Mouse (Mus musculus) MEL (cell line): ENCODE results near the gene Tjp2. TPM values are rescaled to one million over a fixed set of nuclear protein-coding genes. Genes with fewer than 3 reads are reported as not detected.

Source experiments
- DNase-seq: peaks from one replicate; pipeline ENCODE4 v3.0.0; 2011; ENCODE audit warnings: low read depth, low spot score
- H3K27ac ChIP-seq: 2 replicates; pipeline ENCODE4 v1.5.1; 2012; ENCODE audit warnings: low read depth, mild to moderate bottlenecking, control low read depth, low read length, moderate library complexity; ENCODE audit not compliant: control insufficient read depth
- H3K27me3 ChIP-seq, 2 experiments: fragments of 150-350 bp in 1 of 2; sonication (generic) in 1 of 2; 2 replicates each; pipeline ENCODE4 v1.6.1; 2012; ENCODE audit warnings: low read length in 2 of 2, mild to moderate bottlenecking in 2 of 2, improper control_type of control experiment in 1 of 2, moderate library complexity in 1 of 2; ENCODE audit not compliant: insufficient read depth in 2 of 2, control insufficient read depth in 1 of 2
- H3K36me3 ChIP-seq, 2 experiments: 2 replicates each; pipeline ENCODE4 v1.6.1; 2012 to 2014; ENCODE audit warnings: low read length in 2 of 2, improper control_type of control experiment in 1 of 2, inconsistent platforms in 1 of 2, mild to moderate bottlenecking in 1 of 2; ENCODE audit not compliant: insufficient read depth in 2 of 2, control insufficient read depth in 1 of 2
- H3K4me1 ChIP-seq, 2 experiments: fragments of 150-350 bp in 1 of 2; sonication (generic) in 1 of 2; 2 replicates each; pipeline ENCODE4 v1.6.1; 2012; ENCODE audit warnings: low read length in 2 of 2, improper control_type of control experiment in 1 of 2, mild to moderate bottlenecking in 1 of 2; ENCODE audit not compliant: insufficient read depth in 2 of 2, control insufficient read depth in 1 of 2
- H3K4me3 ChIP-seq, 2 experiments: fragments of 150-350 bp in 1 of 2; sonication (generic) in 1 of 2; 2 replicates each; pipeline ENCODE4 v1.5.1; 2012; ENCODE audit warnings: low read depth in 2 of 2, low read length in 2 of 2, mild to moderate bottlenecking in 2 of 2, moderate library complexity in 2 of 2, control low read depth in 1 of 2, improper control_type of control experiment in 1 of 2; ENCODE audit not compliant: control insufficient read depth in 1 of 2, insufficient read depth in 1 of 2
- H3K79me2 ChIP-seq: 2 replicates; pipeline ENCODE4 v1.6.1; 2012; ENCODE audit warnings: mild to moderate bottlenecking, low read length, moderate library complexity; ENCODE audit not compliant: control insufficient read depth, poor library complexity, insufficient read depth
- H3K9ac ChIP-seq: 2 replicates; pipeline ENCODE4 v1.6.1; 2012; ENCODE audit warnings: low read depth, mild to moderate bottlenecking, control low read depth, low read length, moderate library complexity; ENCODE audit not compliant: control insufficient read depth, poor library complexity, severe bottlenecking
- H3K9me3 ChIP-seq: fragments of 150-350 bp; sonication (generic); replicated peaks from 2 replicates; pipeline ENCODE4 v1.6.1; 2012; ENCODE audit warnings: mild to moderate bottlenecking, low read length, improper control_type of control experiment, moderate library complexity; ENCODE audit not compliant: insufficient read depth
- CHD2 ChIP-seq: IDR thresholded peaks from 2 replicates; pipeline ENCODE4 v1.6.1; 2011; ENCODE audit warnings: low read length, improper control_type of control experiment
- CTCF ChIP-seq, 3 experiments: IDR thresholded peaks in 2 of 3; conservative IDR thresholded peaks in 1 of 3; 2 replicates each; pipeline ENCODE4 v1.5.1; 2011 to 2012; ENCODE audit warnings: low read length in 3 of 3, low read depth in 2 of 3, mild to moderate bottlenecking in 2 of 3, improper control_type of control experiment in 1 of 3, inconsistent platforms in 1 of 3, mixed read lengths in 1 of 3, moderate library complexity in 1 of 3; ENCODE audit not compliant: control insufficient read depth in 1 of 3, insufficient read depth in 1 of 3, poor library complexity in 1 of 3, severe bottlenecking in 1 of 3
- ELF1 ChIP-seq: IDR thresholded peaks from 2 replicates; pipeline ENCODE4 v1.6.1; 2014; ENCODE audit warnings: low read depth, mild to moderate bottlenecking, inconsistent platforms, low read length, improper control_type of control experiment, moderate library complexity
- GATA1 ChIP-seq: IDR thresholded peaks from 2 replicates; pipeline ENCODE4 v1.6.1; 2011; ENCODE audit warnings: low read depth, low read length, improper control_type of control experiment
- HCFC1 ChIP-seq: IDR thresholded peaks from 2 replicates; pipeline ENCODE4 v1.6.1; 2012; ENCODE audit warnings: low read depth, mild to moderate bottlenecking, inconsistent platforms, low read length, improper control_type of control experiment, moderate library complexity
- JUND ChIP-seq: IDR thresholded peaks from 2 replicates; pipeline ENCODE4 v1.6.1; 2011; ENCODE audit warnings: low read depth, mild to moderate bottlenecking, improper control_type of control experiment, low read length
- MAFK ChIP-seq: IDR thresholded peaks from 2 replicates; pipeline ENCODE4 v1.6.1; 2011; ENCODE audit warnings: low read depth, mild to moderate bottlenecking, low read length, improper control_type of control experiment, borderline replicate concordance
- MEF2A ChIP-seq: IDR thresholded peaks from 2 replicates; pipeline ENCODE4 v1.6.1; 2014; ENCODE audit warnings: low read depth, mild to moderate bottlenecking, inconsistent platforms, low read length, improper control_type of control experiment; ENCODE audit not compliant: poor library complexity, insufficient replicate concordance, severe bottlenecking; ENCODE audit errors: extremely low read depth
- MYB ChIP-seq: IDR thresholded peaks from 2 replicates; pipeline ENCODE4 v1.6.1; 2011; ENCODE audit warnings: mild to moderate bottlenecking, low read depth, low read length, improper control_type of control experiment
- MYC ChIP-seq: IDR thresholded peaks from 2 replicates; pipeline ENCODE4 v1.6.1; 2011; ENCODE audit warnings: low read depth, mild to moderate bottlenecking, low read length, improper control_type of control experiment, moderate library complexity
- NELFE ChIP-seq: IDR thresholded peaks from 2 replicates; pipeline ENCODE4 v1.6.1; 2011; ENCODE audit warnings: low read depth, low read length, improper control_type of control experiment
- POLR2A ChIP-seq, 2 experiments: IDR thresholded peaks; 2 replicates each; pipeline ENCODE4 v1.6.1; 2011 to 2012; ENCODE audit warnings: low read length in 2 of 2, mild to moderate bottlenecking in 2 of 2, control low read depth in 1 of 2, improper control_type of control experiment in 1 of 2, low read depth in 1 of 2, moderate library complexity in 1 of 2; ENCODE audit not compliant: control insufficient read depth in 1 of 2, insufficient read depth in 1 of 2, poor library complexity in 1 of 2
- SIN3A ChIP-seq: IDR thresholded peaks from 2 replicates; pipeline ENCODE4 v1.6.1; 2012; ENCODE audit warnings: low read length, improper control_type of control experiment, inconsistent platforms
- TAL1 ChIP-seq: IDR thresholded peaks from 2 replicates; pipeline ENCODE4 v1.6.1; 2012; ENCODE audit warnings: mild to moderate bottlenecking, inconsistent platforms, low read length, moderate library complexity, mixed read lengths
- TBP ChIP-seq: IDR thresholded peaks from 2 replicates; pipeline ENCODE4 v1.8.0; 2011; ENCODE audit warnings: low read depth, low read length, improper control_type of control experiment
- USF1 ChIP-seq: IDR thresholded peaks from 2 replicates; pipeline ENCODE4 v1.6.1; 2014; ENCODE audit warnings: low read depth, mild to moderate bottlenecking, inconsistent platforms, low read length, improper control_type of control experiment, moderate library complexity
- ZKSCAN1 ChIP-seq: IDR thresholded peaks from 2 replicates; pipeline ENCODE4 v1.6.1; 2012; ENCODE audit warnings: low read depth, mild to moderate bottlenecking, inconsistent platforms, low read length, improper control_type of control experiment, moderate library complexity
- ZMIZ1 ChIP-seq: IDR thresholded peaks from 2 replicates; pipeline ENCODE4 v1.6.1; 2012; ENCODE audit warnings: low read depth, mild to moderate bottlenecking, inconsistent platforms, low read length, improper control_type of control experiment, moderate library complexity
- polyA plus RNA-seq, 2 experiments: library from polyadenylated mRNA; stranded (reverse) in 1 of 2; unstranded in 1 of 2; fragments of >175 nt in 1 of 2; fragments of >200 nt in 1 of 2; gene quantifications; 2 replicates each; pipeline versions ENCODE4 v1.2.1 to v1.2.4; 2012; ENCODE audit warnings: low replicate concordance in 2 of 2, low read depth in 1 of 2; ENCODE audit not compliant: insufficient read length in 2 of 2, insufficient read depth in 1 of 2, missing spikeins in 1 of 2
- total RNA-seq: library from RNA; depleted of rRNA; stranded (reverse); fragments of 300-350 nt; gene quantifications from 2 replicates; pipeline ENCODE4 v1.2.3, GENCODE M21; 2012

The Tjp2 gene
- total and polyA plus RNA-seq, 3 experiments, result 3.0 to 8.3 TPM; not detected in 1

DNA sequence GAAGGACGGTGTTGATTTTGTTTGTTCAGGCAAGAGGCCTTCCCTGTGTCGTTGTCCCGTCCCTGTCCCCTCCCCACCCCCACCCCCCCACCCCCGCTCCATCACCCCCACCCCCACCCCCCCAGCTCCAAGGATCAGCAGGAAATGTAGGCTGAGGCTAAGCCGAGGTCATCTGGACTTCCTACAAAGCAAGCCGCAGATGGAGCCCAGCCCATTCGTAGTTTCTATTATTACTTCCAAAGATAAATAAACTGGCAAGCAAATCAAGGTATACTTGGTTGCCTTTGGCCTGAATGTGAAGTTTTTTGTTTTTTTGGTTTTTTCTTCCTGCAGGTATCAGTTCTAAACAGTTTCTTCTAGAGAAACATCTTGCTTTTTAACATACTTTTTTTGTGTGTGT lies 29.6 kb downstream of the Tjp2 start:
- Histone ChIP-seq H3K27ac (no peak overlapping the region), H3K4me3 (no peak overlapping the region)
- no peak for DNase-seq

DNA sequence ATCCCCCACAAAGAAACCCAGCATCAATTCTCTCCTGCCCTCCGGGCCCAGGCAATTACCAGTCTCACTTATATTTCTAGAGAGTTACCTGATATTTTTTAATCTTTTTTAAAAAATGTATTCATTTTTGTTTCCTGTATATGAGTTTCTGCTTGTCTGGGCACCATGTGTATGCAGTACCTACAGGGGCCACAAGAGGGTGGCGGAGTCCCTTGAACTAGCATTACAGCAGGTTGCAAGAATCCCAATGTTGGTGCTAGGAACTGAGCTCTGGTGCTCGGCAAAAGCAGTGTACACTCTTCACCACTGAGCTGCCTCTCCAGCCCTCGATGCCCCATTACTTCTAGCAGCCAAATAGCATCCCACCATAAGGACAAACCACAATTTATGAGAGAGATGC lies 30.6 kb downstream of the Tjp2 start:
- Histone ChIP-seq H3K27me3 (no peaks in the 10 kb centered on the region), H3K9me3 (no peaks in the 10 kb centered on the region), H3K9ac (no peak overlapping the region), H3K79me2 (no peaks in the 10 kb centered on the region), H3K27ac (no peak overlapping the region), H3K36me3 (no peaks in the 10 kb centered on the region), H3K4me3 (no peak overlapping the region), H3K4me1 (no peaks in the 10 kb centered on the region)
- DNase-seq, result no peak
- TF ChIP-seq ELF1 (no peak), MYB (no peak), MAFK (no peak)

More for the DNA sequence above, 29.6 kb downstream of the Tjp2 start:
- H3K27me3 ChIP-seq, result no peaks in the 10 kb centered on the region
- H3K79me2 ChIP-seq, result no peaks in the 10 kb centered on the region
- H3K36me3 ChIP-seq, result no peaks in the 10 kb centered on the region
- no peaks in the 10 kb centered on the region for H3K4me1 ChIP-seq
- TF ChIP-seq SIN3A (no peak), MYB (no peak), TAL1 (no peak), POLR2A (IDR thresholded peaks at IDR 0.05; ENCODE audit: control insufficient read depth in 1 of 2, insufficient read depth in 1 of 2, low read depth in 1 of 2, low read length in 2 of 2, poor library complexity in 1 of 2) (no peak), CHD2 (no peak), JUND (no peak), ZMIZ1 (no peak), MEF2A (no peak), GATA1 (no peak), CTCF (IDR thresholded peaks at IDR 0.05 in 2 of 3, conservative IDR thresholded peaks at IDR 0.05 in 1 of 3; ENCODE audit: control insufficient read depth in 1 of 3, insufficient read depth in 1 of 3, low read depth in 2 of 3, low read length in 3 of 3, poor library complexity in 1 of 3, severe bottlenecking in 1 of 3) (no peak), TBP (no peak), USF1 (no peak), HCFC1 (no peak), MYC (no peak), ZKSCAN1 (no peak), NELFE (no peak)
- no peaks in the 10 kb centered on the region for H3K9me3 ChIP-seq
- H3K9ac ChIP-seq, result no peak overlapping the region
